Mouse (Mus musculus) lung, postnatal 0 days (tissue): ENCODE data around the gene Dennd5b. TPM values are rescaled to one million over a fixed set of nuclear protein-coding genes. Genes with fewer than 3 reads are reported as not detected.
A peak's percentile ranks its signal among the peaks of the same experiment; 100 is the strongest.
"Not testable (repeated sequence)": the region's sequence is repeated elsewhere in the genome, so short reads cannot be mapped to it uniquely, and the experiment has no call there.

ENCODE experiments used
- ATAC-seq: fragments of 200-750 bp; cut with Nextera tagmentation; 2 replicates; pipeline ENCODE4 v1.8.0; 2017; ENCODE audit warnings: moderate library complexity
- DNase-seq: peaks from one replicate; pipeline ENCODE4 v3.0.0-alpha.2; 2016; ENCODE audit warnings: low spot score
- H3K27ac ChIP-seq: fragments of 300-500 bp; sonication (generic); 2 replicates; pipeline ENCODE4 v1.5.1; 2014; ENCODE audit warnings: antibody characterized with exemption, mild to moderate bottlenecking, low read length, mixed read lengths
- H3K27me3 ChIP-seq: fragments of 300-500 bp; sonication (generic); replicated peaks from 2 replicates; pipeline ENCODE4 v1.6.1; 2014; ENCODE audit warnings: low read length, mixed read lengths; ENCODE audit not compliant: insufficient read depth
- H3K36me3 ChIP-seq: fragments of 300-500 bp; sonication (generic); 2 replicates; pipeline ENCODE4 v1.6.1; 2014; ENCODE audit warnings: low read length, mixed read lengths; ENCODE audit not compliant: insufficient read depth
- H3K4me1 ChIP-seq: fragments of 300-500 bp; sonication (generic); 2 replicates; pipeline ENCODE4 v1.6.1; 2014; ENCODE audit warnings: antibody characterized with exemption, low read depth, low read length, mixed read lengths; ENCODE audit not compliant: insufficient read depth
- H3K4me2 ChIP-seq: fragments of 300-500 bp; sonication (generic); replicated peaks from 2 replicates; pipeline ENCODE4 v1.6.1; 2014; ENCODE audit warnings: low read depth, mild to moderate bottlenecking, low read length, moderate library complexity, mixed read lengths
- H3K4me3 ChIP-seq: fragments of 300-500 bp; sonication (generic); 2 replicates; pipeline ENCODE4 v1.5.1; 2014; ENCODE audit warnings: low read depth, low read length
- H3K9ac ChIP-seq: fragments of 300-500 bp; sonication (generic); replicated peaks from 2 replicates; pipeline ENCODE4 v1.6.1; 2014; ENCODE audit warnings: low read depth, mild to moderate bottlenecking
- H3K9me3 ChIP-seq: fragments of 300-500 bp; sonication (generic); 2 replicates; pipeline ENCODE4 v1.6.1; 2016; ENCODE audit warnings: low read length, mixed read lengths
- CTCF ChIP-seq: IDR thresholded peaks from 2 replicates; pipeline ENCODE4 v1.5.1; 2016; ENCODE audit warnings: antibody characterized with exemption, mild to moderate bottlenecking
- EP300 ChIP-seq: IDR thresholded peaks from 2 replicates; pipeline ENCODE4 v1.6.1; 2016; ENCODE audit warnings: antibody characterized with exemption, mild to moderate bottlenecking, control low read depth
- WGBS: fragments of 180-500 bp; shearing (Covaris S2); extraction: QIAGEN DNeasy Blood & Tissue Kit; methylation state at CpG from one replicate; pipeline ENCODE4 v1.1.7; 2014; 5-methylcytosine and 5-hydroxymethylcytosine counted together
- polyA plus RNA-seq: library from polyadenylated mRNA; unstranded; fragments of >200 nt; fragmentation: Nextera tagmentation; extraction: Ambion mirVana; gene quantifications from 2 replicates; pipeline ENCODE4 v1.2.1, GENCODE M21; 2015

Dennd5b gene
- polyA plus RNA-seq, 1 experiment from 2014 or later: 3.6 TPM

DNA sequence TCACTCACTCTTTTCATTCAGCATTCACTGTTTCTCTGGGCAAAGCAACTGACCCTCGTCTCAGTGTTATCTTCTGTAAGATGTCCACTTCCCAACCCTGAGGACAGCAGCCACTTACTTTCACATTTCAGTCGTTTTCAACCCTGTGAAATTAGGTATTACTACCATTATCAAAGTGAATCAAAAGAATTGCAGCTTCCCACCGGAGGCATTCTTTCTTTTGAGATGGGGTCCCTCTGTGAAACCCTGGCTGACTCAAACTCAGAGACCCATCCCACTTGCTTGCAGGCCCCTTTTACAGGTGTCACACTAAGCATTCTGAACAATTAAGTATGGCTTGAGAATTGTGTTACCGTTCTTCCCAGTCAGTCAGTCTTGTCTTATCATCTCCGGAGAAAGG is 159.6 kb downstream of the Dennd5b start:
- Histone ChIP-seq H3K27me3 (no peaks in the 10 kb centered on the region), H3K27ac (no peak overlapping the region), H3K36me3 (no peaks in the 10 kb centered on the region), H3K4me2 (no peak overlapping the region), H3K4me3 (no peak overlapping the region), H3K4me1 (no peaks in the 10 kb centered on the region), H3K9ac (no peak overlapping the region), H3K9me3 (no peaks in the 10 kb centered on the region)
- no peak for DNase-seq
- 62% methylated on average over 5 of the region's 5 CpGs for WGBS
- TF ChIP-seq CTCF (no peak), EP300 (no peak)
- ATAC-seq: no peak

GRCm38 (mm10) chr6:148940383-148940782 is 161.1 kb downstream of the Dennd5b start:
- H3K4me3 ChIP-seq, H3K9ac ChIP-seq, H3K27ac ChIP-seq, H3K4me1 ChIP-seq, H3K27me3 ChIP-seq, H3K9me3 ChIP-seq, ATAC-seq, H3K4me2 ChIP-seq, H3K36me3 ChIP-seq: not testable (repeated sequence)
- peak; percentile 42 for DNase-seq
- TF ChIP-seq CTCF: peak; percentile 48
- 80% methylated on average over 2 of the region's 3 CpGs for WGBS

Other genes with a start within 250 kb of the Dennd5b start
- 3.8 and 5.1 TPM in 2 replicates for gene Caprin2, start 205.4 kb downstream of the Dennd5b start, polyA plus RNA-seq
- 46.3 and 47.8 TPM in 2 replicates for gene Sinhcaf, start 155.2 kb downstream of the Dennd5b start, polyA plus RNA-seq
- gene Gm10203, start 28.5 kb upstream of the Dennd5b start, polyA plus RNA-seq: not detected in 2 replicates
- gene Etfbkmt, start 38.2 kb upstream of the Dennd5b start, polyA plus RNA-seq: 24.3 and 26.2 TPM in 2 replicates
- 26.0 and 31.9 TPM in 2 replicates for gene Amn1, start 87.0 kb upstream of the Dennd5b start, polyA plus RNA-seq
- 46.4 and 46.9 TPM in 2 replicates for gene Resf1, start 207.7 kb upstream of the Dennd5b start, polyA plus RNA-seq